Mouse (Mus musculus): ENCODE data around the gene Gm10320.

GRCm38 (mm10) chr13:98486726-98487125, 5.1 kb downstream of the Gm10320 start:
- TF ChIP-seq CTCF (IDR thresholded peaks at IDR 0.05) (no peak), EP300 (IDR thresholded peaks at IDR 0.05) (no peak)
